Mouse (Mus musculus): ENCODE measurements around the gene Ocrl. TPM values are rescaled to one million over a fixed set of nuclear protein-coding genes. Genes with fewer than 3 reads are reported as not detected.
A peak's percentile ranks its signal among the peaks of the same experiment; 100 is the strongest.

Gene Ocrl
- polyA plus RNA-seq, 1 experiment from 2014 or later: 7.6 TPM

DNA sequence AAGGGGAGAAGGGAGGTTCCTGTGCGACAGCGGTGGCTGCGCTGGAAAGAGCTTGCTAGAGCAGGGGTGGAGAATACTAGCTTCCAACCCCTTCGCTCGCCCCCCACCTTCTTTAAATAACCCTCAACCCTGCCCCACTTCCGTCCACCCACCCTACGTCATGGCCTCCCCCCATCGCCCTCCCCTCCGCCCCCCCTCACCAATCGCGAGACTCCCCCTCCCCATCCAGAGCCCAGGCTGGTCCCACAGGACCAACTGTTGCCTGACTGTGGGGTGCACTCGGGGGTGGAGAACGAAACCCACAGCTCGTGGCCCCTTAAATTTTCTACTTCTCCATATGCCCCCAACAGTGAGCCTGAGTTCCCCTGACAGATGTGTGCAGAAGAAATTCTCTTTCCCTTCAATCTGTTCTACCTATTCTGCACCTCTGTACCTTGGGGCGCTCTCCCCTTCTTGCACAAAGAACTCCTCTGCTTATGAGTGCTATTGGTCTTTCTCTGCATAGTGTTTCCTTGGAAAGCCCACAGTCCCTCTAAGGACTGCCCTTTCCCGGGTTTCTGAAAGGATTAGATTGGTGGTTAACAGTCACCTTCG is 19.7 kb upstream of the Ocrl start, which contains the start of gene Smarca1:
Smarca1 (minus strand) TSS at position 544 of the 594 bp plus-strand sequence.
- H3K36me3 ChIP-seq (ENCODE audit: control insufficient read depth, insufficient read depth): no peaks in the 10 kb centered on the region
- 24% methylated on average over 17 of the region's 17 CpGs for whole genome bisulfite sequencing
- H3K4me3 ChIP-seq (ENCODE audit: low read depth, low read length): peak within 1 kb of the TSS; percentile 58
- no peaks in the 10 kb centered on the region for H3K27me3 ChIP-seq (replicated peaks; ENCODE audit: control insufficient read depth, insufficient read depth, low read length)
- no peak for ATAC-seq
- no peak for TF ChIP-seq CTCF (IDR thresholded peaks at IDR 0.05; ENCODE audit: low read depth)
- H3K4me1 ChIP-seq (replicated peaks; ENCODE audit: control insufficient read depth, insufficient read depth, low read length): no peaks in the 10 kb centered on the region
- peak within 1 kb of the TSS; percentile 75 for H3K4me2 ChIP-seq (replicated peaks; ENCODE audit: low read depth)
- peak within 1 kb of the TSS; percentile 37; the same call in 1 of the 2 replicates for H3K9ac ChIP-seq (ENCODE audit: low read depth, low read length)
- peak within 1 kb of the TSS; percentile 41; the same call in 1 of the 2 replicates for H3K27ac ChIP-seq (ENCODE audit: low read depth, low read length)
- no peaks in the 10 kb centered on the region for H3K9me3 ChIP-seq (ENCODE audit: control insufficient read depth)

GRCm38 (mm10) chrX:47912904-47913542 is 836 bp downstream of the Ocrl start:
- peak; percentile 47; the same call in 1 of the 2 replicates for ATAC-seq
- Histone ChIP-seq H3K9me3 (ENCODE audit: control insufficient read depth) (no peaks in the 10 kb centered on the region), H3K27ac (ENCODE audit: low read depth, low read length) (no peak overlapping the region), H3K9ac (ENCODE audit: low read depth, low read length) (peak overlapping the region; percentile 71), H3K27me3 (replicated peaks; ENCODE audit: control insufficient read depth, insufficient read depth, low read length) (no peaks in the 10 kb centered on the region), H3K4me2 (replicated peaks; ENCODE audit: low read depth) (peak overlapping the region; percentile 61), H3K36me3 (ENCODE audit: control insufficient read depth, insufficient read depth) (no peaks in the 10 kb centered on the region), H3K4me3 (ENCODE audit: low read depth, low read length) (peak overlapping the region; percentile 64), H3K4me1 (replicated peaks; ENCODE audit: control insufficient read depth, insufficient read depth, low read length) (no peaks in the 10 kb centered on the region)
- 20% methylated on average over 8 of the region's 8 CpGs for WGBS
- no peak for TF ChIP-seq CTCF (IDR thresholded peaks at IDR 0.05; ENCODE audit: low read depth)

GRCm38 (mm10) chrX:47913543-47913938 is 1.4 kb downstream of the Ocrl start:
- ATAC-seq: no peak

GRCm38 (mm10) chrX:47916831-47917230 is 4.6 kb downstream of the Ocrl start:
- H3K4me1 ChIP-seq (replicated peaks; ENCODE audit: control insufficient read depth, insufficient read depth, low read length): no peaks in the 10 kb centered on the region
- no peaks in the 10 kb centered on the region for H3K27me3 ChIP-seq (replicated peaks; ENCODE audit: control insufficient read depth, insufficient read depth, low read length)
- no peak overlapping the region for H3K4me3 ChIP-seq (ENCODE audit: low read depth, low read length)
- no peak for ATAC-seq
- H3K27ac ChIP-seq (ENCODE audit: low read depth, low read length): no peak overlapping the region
- H3K4me2 ChIP-seq (replicated peaks; ENCODE audit: low read depth): no peak overlapping the region
- 52% methylated on average over 1 of the region's 1 CpGs for WGBS
- no peak for TF ChIP-seq CTCF (IDR thresholded peaks at IDR 0.05; ENCODE audit: low read depth)
- H3K9ac ChIP-seq (ENCODE audit: low read depth, low read length): no peak overlapping the region
- no peaks in the 10 kb centered on the region for H3K9me3 ChIP-seq (ENCODE audit: control insufficient read depth)
- H3K36me3 ChIP-seq (ENCODE audit: control insufficient read depth, insufficient read depth): no peaks in the 10 kb centered on the region

More at GRCm38 (mm10) chrX:47913543-47913938, 1.4 kb downstream of the Ocrl start:
- Histone ChIP-seq H3K27me3 (replicated peaks; ENCODE audit: control insufficient read depth, insufficient read depth, low read length) (no peaks in the 10 kb centered on the region), H3K9ac (ENCODE audit: low read depth, low read length) (no peak overlapping the region), H3K27ac (ENCODE audit: low read depth, low read length) (no peak overlapping the region), H3K4me3 (ENCODE audit: low read depth, low read length) (no peak overlapping the region), H3K9me3 (ENCODE audit: control insufficient read depth) (no peaks in the 10 kb centered on the region), H3K4me2 (replicated peaks; ENCODE audit: low read depth) (no peak overlapping the region), H3K36me3 (ENCODE audit: control insufficient read depth, insufficient read depth) (no peaks in the 10 kb centered on the region), H3K4me1 (replicated peaks; ENCODE audit: control insufficient read depth, insufficient read depth, low read length) (no peaks in the 10 kb centered on the region)
- 63% methylated on average over 7 of the region's 7 CpGs for WGBS
- TF ChIP-seq CTCF (IDR thresholded peaks at IDR 0.05; ENCODE audit: low read depth): no peak

GRCm38 (mm10) chrX:47920541-47920940 is 8.4 kb downstream of the Ocrl start:
- no peak overlapping the region for H3K9ac ChIP-seq (ENCODE audit: low read depth, low read length)
- no peaks in the 10 kb centered on the region for H3K9me3 ChIP-seq (ENCODE audit: control insufficient read depth)
- H3K27me3 ChIP-seq (replicated peaks; ENCODE audit: control insufficient read depth, insufficient read depth, low read length): no peaks in the 10 kb centered on the region
- TF ChIP-seq CTCF (IDR thresholded peaks at IDR 0.05; ENCODE audit: low read depth): no peak
- no peak for ATAC-seq
- H3K36me3 ChIP-seq (ENCODE audit: control insufficient read depth, insufficient read depth): no peaks in the 10 kb centered on the region
- no peak overlapping the region for H3K27ac ChIP-seq (ENCODE audit: low read depth, low read length)
- WGBS: 87% methylated on average over 5 of the region's 5 CpGs
- no peaks in the 10 kb centered on the region for H3K4me1 ChIP-seq (replicated peaks; ENCODE audit: control insufficient read depth, insufficient read depth, low read length)
- no peak overlapping the region for H3K4me2 ChIP-seq (replicated peaks; ENCODE audit: low read depth)
- no peak overlapping the region for H3K4me3 ChIP-seq (ENCODE audit: low read depth, low read length)

DNA sequence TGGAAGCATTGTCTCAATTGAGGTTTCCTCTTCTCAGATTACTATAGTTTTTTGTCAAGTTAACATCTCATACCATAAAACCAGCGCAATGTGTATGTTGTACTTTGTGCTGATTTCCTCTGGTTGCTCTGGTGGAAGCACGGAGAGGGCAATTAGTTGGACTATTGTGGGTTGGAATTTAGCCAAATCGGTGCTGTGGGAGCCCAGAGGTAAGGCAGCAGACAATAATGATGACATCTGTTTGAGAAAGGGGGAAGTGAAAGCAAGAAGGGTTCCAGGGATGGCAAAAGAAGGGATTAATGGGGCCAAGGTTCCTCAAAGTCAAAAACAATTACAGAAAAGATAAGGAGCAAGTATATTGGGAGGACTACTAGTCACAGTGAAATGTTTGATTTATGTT is 15.8 kb downstream of the Ocrl start:
- Histone ChIP-seq H3K4me2 (replicated peaks; ENCODE audit: low read depth) (no peak overlapping the region), H3K4me1 (replicated peaks; ENCODE audit: control insufficient read depth, insufficient read depth, low read length) (no peaks in the 10 kb centered on the region), H3K9me3 (ENCODE audit: control insufficient read depth) (no peaks in the 10 kb centered on the region), H3K36me3 (ENCODE audit: control insufficient read depth, insufficient read depth) (peaks cover 6% of the 10 kb centered on the region; the same call in 1 of the 2 replicates), H3K9ac (ENCODE audit: low read depth, low read length) (no peak overlapping the region), H3K27me3 (replicated peaks; ENCODE audit: control insufficient read depth, insufficient read depth, low read length) (no peaks in the 10 kb centered on the region), H3K27ac (ENCODE audit: low read depth, low read length) (no peak overlapping the region), H3K4me3 (ENCODE audit: low read depth, low read length) (no peak overlapping the region)
- TF ChIP-seq CTCF (IDR thresholded peaks at IDR 0.05; ENCODE audit: low read depth): no peak
- ATAC-seq: peak; percentile 38; the same call in 1 of the 2 replicates
- WGBS: 40% methylated on average over 3 of the region's 3 CpGs
